Mouse (Mus musculus) layer of hippocampus, postnatal 36 days (tissue): ENCODE measurements at regions not wholly inside any gene's neighbourhood (a gene's known extent, or its start where the extent isn't known, plus 50 kb on each side); places are given as distances from the start of the nearest gene placed in this dataset.
A peak's percentile ranks its signal among the peaks of the same experiment; 100 is the strongest.

Source experiments
- DNase-seq, 2 experiments: peaks; one replicate each; pipeline ENCODE4 v3.0.0; 2022

- DNase-seq, result no peak
Measured at GRCm38 (mm10) chr9:41668741-41669140, 455.4 kb downstream of the Sorl1 start.

- peak; percentile 72 to 76 for DNase-seq
Measured at GRCm38 (mm10) chr9:41665000-41665685, 459.0 kb downstream of the Sorl1 start.

DNA sequence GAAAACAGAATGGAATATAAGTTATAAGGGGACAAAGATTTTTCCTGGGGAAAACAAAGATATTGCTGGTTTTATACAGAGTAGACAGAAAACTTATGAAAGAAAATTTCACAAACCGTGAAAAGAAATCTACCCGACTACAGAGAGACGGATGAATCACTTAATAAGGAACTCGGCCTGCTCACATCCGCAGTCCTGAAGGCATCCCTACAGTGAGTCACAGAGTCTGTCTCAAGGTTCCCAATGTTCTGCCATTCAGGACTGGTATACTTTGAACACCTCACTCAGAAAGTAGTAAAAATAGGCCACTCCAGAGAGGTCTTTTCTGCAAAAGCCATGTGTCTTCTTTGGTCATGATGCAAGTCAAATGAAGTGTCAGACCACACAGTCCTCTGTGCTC lies 463.5 kb downstream of the Sorl1 start:
- no peak for DNase-seq

- no peak for DNase-seq
Measured at GRCm38 (mm10) chr9:41660011-41660410, 464.1 kb downstream of the Sorl1 start.

DNA sequence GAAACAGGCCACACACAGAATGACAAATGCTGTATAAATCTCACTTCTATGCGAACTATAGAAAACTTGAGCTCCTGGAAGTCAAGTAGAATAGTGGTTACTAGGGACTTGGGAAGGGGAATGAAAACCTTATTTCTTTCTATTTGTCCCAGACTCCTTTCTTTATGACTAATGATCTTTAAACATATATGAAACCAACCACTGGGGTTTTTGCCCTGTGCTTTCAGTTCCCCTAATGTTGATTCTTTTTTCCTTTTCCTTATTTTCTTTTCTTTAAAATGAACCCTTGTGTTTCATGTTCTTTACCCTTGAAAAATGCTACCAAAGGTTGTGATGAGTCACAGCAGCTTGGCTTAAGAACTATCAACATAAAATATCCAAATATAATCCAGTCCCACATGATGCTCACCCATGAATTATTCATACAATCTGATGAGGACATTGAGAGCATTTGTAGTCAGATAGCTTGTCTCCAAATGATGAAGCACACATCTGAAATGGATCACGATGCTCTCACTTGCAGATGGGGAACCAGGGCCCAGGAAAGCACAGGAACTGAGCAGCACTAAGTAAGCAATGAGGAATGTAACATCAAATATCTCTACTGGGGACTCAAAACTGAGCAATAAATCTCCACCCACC lies 470.2 kb upstream of the Ubash3b start:
- DNase-seq, result peak; percentile 11 to 19

GRCm38 (mm10) chr9:41621341-41621740 lies 459.8 kb upstream of the Ubash3b start:
- no peak for DNase-seq

DNA sequence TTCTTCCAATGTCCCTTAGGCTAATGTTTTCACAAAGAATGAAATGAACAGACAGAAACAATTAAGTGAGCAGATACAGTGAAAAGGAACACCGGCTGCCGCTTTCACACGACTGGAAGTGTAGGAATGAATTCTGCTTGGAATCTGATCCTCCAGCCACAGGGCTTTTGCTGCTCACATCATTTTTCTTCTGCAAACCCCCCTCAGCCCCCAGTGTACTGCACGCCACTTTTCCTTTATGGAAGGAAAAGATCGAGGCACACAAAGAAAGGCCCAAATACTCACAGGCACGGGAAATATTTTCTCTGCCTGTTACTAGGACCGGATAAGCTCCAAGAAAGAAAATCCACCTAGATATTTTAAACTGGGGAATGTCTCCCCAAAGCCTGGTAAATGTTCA lies 452.5 kb upstream of the Ubash3b start:
- no peak for DNase-seq

DNA sequence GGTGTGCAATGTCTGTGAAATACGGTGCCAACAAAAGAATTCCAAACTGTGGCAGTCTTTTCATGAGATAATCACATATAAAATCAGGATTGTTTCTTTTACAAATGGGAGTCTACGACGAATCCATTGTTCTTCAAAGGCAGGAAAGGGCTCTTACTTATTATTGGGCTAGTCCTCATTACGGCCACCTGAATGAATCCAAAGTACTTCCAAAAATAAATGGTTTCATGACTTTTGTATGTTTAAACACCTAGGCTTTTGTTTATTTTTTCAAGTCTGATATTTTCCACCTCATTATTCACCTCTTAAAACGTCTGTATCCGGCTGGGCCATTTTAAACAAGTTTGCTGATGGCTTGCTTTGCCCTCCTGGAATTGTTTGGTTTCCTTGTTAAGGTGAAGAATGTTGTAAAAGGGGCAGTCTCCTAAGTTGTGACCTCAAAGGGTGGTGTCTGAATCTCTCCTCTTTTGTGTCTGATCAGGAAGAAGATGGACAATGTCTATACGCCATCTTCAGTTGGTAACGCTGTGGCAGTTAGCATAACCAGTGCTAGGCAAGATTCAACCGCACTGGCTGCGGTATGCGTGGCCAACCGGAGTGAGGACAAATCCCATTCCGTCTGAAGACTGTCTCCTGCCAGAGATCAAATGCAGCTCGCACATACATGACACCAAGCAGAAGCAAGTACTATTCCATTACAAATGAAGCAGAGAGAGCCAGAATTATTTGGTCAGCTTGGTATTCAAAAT lies 451.5 kb upstream of the Ubash3b start:
- no peak for DNase-seq

DNA sequence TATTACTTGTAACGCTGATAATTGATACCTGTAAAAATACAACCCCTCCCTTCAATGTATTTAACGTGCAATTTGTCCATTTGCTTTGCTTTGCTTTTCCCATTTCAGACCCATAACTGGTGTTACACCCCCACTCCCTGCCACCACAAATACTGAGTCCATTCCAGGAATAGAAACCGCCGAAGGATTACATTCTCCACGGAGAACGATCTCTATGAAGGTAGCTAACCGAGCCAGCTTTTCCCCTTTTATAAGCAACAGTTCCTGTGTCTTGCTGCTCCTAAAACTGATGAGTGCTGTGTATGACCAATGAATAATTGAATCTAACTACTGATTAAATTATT lies 450.9 kb upstream of the Ubash3b start:
- DNase-seq, result no peak

DNA sequence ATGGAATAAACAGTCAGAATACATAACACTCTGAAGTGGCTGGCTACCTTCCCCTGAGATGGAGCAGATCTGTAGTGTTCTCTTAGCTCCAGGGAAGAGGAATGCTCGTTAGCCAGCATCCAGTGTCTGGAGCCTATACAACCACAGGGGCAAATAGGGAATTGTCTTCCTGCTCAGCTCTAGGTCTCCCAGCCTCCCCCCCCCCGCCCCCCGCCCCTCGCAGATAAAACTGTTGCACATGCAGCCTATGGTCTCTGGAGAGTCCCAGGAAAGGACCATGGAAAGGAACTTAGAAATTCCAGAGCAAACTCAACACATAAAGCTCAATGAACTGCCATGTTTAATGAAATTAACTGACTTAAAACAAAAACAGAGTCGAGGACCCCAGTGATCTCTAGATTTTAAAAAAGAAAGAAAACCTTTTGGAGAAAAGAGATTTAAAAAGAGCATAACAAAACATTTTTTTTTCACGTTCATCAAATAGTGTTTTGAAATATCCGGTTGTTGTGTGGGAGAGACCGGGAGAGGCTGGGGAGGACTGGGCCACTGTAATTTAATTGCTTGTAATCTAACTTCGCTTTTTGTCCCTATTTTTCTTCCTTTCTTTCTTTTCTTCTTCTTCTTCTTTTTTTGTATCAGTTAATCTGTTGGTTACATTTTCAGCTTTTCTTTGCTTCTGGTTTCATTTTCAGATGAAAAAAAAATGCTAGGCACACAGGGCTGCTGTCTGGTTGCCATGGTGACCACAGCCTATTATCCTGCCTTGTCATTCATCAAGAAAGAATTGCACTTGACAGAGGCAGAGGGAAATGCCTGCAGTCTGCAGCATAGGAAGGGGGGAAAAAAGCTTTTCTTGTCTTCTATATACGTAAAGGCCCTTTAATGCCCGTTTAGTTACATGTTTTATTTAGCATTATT lies 450.3 kb upstream of the Ubash3b start:
- DNase-seq, result peak; percentile 48 to 55

GRCm38 (mm10) chr9:41610347-41610746 lies 448.9 kb upstream of the Ubash3b start:
- no peak for DNase-seq

DNA sequence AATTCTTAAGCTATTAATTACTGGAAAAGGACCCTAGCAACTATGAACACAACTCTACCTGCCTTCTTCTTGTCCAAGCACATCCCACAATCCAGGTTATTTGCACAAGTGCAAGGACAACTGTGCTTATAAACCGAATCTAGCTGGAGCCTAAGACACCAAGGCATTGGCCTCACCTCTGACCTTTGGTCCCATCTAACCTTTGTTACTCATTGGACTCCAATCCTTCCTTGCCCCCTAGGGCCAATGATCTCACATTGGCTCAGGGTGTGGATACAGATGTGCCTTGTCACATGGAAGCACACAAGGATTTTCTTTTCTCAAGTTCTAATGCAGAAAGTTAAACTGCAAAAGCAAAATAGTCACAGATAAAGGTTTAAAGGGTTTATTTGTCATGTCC lies 444.6 kb upstream of the Ubash3b start:
- no peak for DNase-seq

GRCm38 (mm10) chr9:41604916-41605315 lies 443.4 kb upstream of the Ubash3b start:
- DNase-seq, result no peak

DNA sequence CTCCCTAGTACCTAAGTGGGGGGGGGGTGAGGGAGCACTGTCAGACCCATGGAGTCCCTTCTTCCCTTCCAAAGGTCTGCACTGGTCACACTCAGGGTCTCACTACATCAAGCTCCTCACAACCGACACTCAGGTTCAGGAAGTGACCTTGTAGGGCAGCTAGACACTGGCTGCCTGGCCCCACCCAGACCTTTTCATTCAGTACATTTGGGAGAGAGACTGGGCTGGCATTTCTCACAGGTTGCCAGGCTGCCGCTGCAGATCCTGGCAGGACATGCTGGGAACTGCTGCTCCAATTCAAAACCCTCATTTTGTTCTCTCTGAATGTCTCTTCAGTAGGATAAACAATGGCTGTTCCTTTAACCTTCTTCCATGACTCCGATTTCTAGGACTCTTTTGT lies 439.3 kb upstream of the Ubash3b start:
- peak in 1 of 2 experiments; percentile 43 for DNase-seq

- no peak for DNase-seq
Measured at GRCm38 (mm10) chr9:41599874-41600273, 438.4 kb upstream of the Ubash3b start.

- DNase-seq, result no peak
Measured at GRCm38 (mm10) chr9:41595749-41596148, 434.3 kb upstream of the Ubash3b start.

DNA sequence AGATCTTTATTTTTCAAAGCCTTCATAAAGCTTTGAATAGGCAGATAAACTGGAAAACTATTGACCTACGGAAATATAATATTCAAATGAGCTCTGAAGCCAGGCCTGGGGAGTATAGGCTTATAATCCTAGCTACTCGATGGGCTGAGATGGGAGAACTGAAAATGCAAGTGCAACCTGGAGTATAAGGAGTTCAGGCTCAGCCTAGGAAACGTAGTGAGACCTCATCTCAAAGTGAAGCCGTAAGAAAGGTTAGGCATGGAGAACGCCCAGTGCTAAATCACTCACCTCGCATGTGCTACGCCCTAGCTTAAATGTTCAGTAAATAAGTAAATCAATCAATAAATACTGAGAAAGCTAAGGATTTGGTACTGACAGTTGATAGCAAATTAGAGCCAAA lies 432.5 kb upstream of the Ubash3b start:
- no peak for DNase-seq

- DNase-seq, result no peak
Measured at GRCm38 (mm10) chr9:41592900-41593690, 431.6 kb upstream of the Ubash3b start.

DNA sequence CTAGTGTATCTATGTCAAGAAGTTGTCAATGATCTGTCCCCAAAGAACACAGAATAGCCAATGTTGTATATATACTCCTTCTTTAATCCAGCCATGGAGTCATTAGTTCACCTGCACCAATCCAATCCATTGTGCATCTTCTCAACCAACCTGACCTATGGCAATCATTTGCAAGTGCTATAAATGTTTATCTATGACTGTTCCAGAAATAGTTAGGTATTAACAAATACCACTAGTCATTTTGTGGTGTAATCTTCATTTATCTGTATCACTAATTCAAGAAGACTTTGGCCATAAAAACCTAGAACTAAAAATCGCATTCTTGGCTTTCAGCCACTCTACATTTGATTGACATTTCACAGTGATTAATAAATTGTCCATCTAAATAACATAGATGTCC lies 430.6 kb upstream of the Ubash3b start:
- DNase-seq, result no peak

GRCm38 (mm10) chr9:41590164-41590563 lies 428.7 kb upstream of the Ubash3b start:
- DNase-seq, result peak in 1 of 2 experiments; percentile 24

DNA sequence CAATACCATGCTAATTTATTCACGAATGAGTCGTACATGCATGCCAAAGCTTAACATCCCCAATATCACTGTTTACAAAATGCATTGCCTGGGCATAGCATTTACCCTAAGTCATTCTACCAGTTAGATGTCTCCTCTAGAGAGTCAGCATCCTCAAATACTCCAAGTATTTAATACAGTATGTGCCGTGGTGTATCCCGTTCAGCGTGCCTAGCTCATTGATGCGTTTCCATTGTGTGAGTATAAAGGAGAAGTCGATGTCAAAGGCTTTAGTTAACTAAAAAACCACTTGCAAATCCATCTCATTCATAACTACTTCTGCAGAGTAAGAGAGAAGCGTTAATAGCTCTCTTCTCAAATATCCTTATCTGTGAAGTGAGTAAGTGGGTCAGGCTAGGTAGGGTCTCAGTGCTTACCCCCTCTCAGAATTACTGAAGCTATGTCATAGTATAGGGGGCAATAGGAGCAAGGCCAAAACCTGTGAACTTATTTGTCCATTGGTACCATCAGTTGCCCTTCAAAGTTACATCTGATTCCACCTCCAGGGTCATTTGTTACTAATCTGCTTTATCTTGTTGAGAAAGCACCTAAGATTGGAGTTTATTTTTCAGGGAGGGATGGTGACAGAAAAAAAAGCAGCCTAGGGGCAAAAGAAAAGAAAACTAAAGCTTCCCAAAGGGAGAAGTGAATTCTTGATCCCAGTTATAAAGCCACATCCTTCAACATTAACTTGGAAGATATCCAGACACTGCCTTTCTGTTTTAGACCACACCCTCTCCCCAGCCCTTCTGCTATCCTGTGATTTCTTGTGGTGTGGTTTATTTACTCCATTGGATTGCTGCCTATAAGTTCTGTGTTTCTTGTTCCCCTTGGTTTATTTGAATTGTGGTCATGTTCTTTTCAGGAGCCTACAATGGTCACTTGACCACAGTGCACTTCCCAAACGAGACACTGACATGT lies 427.2 kb upstream of the Ubash3b start:
- no peak for DNase-seq
